Mouse (Mus musculus) lung, adult 2 months (tissue): ENCODE data around the gene Kri1.

Experiments
- CTCF ChIP-seq: fragments of 200-500 bp; IDR thresholded peaks from 2 replicates; pipeline ENCODE4 v1.5.1; 2011; ENCODE audit warnings: mild to moderate bottlenecking, low read length, control low read depth; ENCODE audit not compliant: insufficient read depth
- POLR2A ChIP-seq: fragments of 200-500 bp; IDR thresholded peaks from 2 replicates; pipeline ENCODE4 v1.6.1; 2011; ENCODE audit warnings: low read depth, mild to moderate bottlenecking, control low read depth, low read length, borderline replicate concordance; ENCODE audit errors: extremely low read depth

GRCm38 (mm10) chr9:21244428-21245112 lies 43.2 kb downstream of the Kri1 start:
- TF ChIP-seq POLR2A (no peak), CTCF (no peak)
